Mouse (Mus musculus) retina, postnatal 1 day (tissue): ENCODE measurements at regions not wholly inside any gene's neighbourhood (a gene's known extent, or its start where the extent isn't known, plus 50 kb on each side); places are given as distances from the start of the nearest gene placed in this dataset.

Experiments used
- DNase-seq: peaks from one replicate; pipeline ENCODE4 v3.0.0-alpha.2; 2012

GRCm38 (mm10) chr12:66393153-66393552 lies 109.0 kb upstream of the Rpl10l start:
- peak; percentile 40 for DNase-seq

- no peak for DNase-seq
Measured at GRCm38 (mm10) chr12:66386612-66387011, 102.4 kb upstream of the Rpl10l start.

GRCm38 (mm10) chr12:66339169-66339568 lies 55.0 kb upstream of the Rpl10l start:
- peak; percentile 5 for DNase-seq
